Mouse (Mus musculus) testis, adult 2 months (tissue): ENCODE measurements at regions not wholly inside any gene's neighbourhood (a gene's known extent, or its start where the extent isn't known, plus 50 kb on each side); places are given as distances from the start of the nearest gene placed in this dataset.

ENCODE experiments used
- CTCF ChIP-seq: fragments of 200-500 bp; IDR thresholded peaks from 2 replicates; pipeline ENCODE4 v1.5.1; 2012; ENCODE audit warnings: low read depth, mild to moderate bottlenecking, inconsistent platforms, low read length, moderate library complexity; ENCODE audit not compliant: control insufficient read depth, insufficient read depth, insufficient replicate concordance
- POLR2A ChIP-seq: fragments of 200-500 bp; IDR thresholded peaks from 2 replicates; pipeline ENCODE4 v1.6.1; 2012; ENCODE audit warnings: low read depth, mild to moderate bottlenecking, inconsistent platforms, low read length, moderate library complexity; ENCODE audit not compliant: control insufficient read depth

GRCm38 (mm10) chr4:12538694-12539121, 366.9 kb upstream of the Fam92a start:
- TF ChIP-seq POLR2A (no peak), CTCF (no peak)
